Mouse (Mus musculus) E14TG2a.4 (cell line): ENCODE measurements around the gene BC048507.

ENCODE experiments used
- CTCF ChIP-seq: conservative IDR thresholded peaks from 2 replicates; pipeline ENCODE4 v1.5.1; 2014; ENCODE audit warnings: low read length
- NANOG ChIP-seq: IDR thresholded peaks from 2 replicates; pipeline ENCODE4 v1.6.1; 2014; ENCODE audit warnings: borderline replicate concordance, low read length, mixed read lengths
- POU5F1 ChIP-seq: IDR thresholded peaks from 2 replicates; pipeline ENCODE4 v1.6.1; 2014; ENCODE audit warnings: low read length, borderline replicate concordance

GRCm38 (mm10) chr13:67909759-67910158 is 46.6 kb downstream of the BC048507 start:
- TF ChIP-seq CTCF (no peak), POU5F1 (no peak), NANOG (peak; percentile 90)
